Mouse (Mus musculus) liver, postnatal 0 days (tissue): ENCODE results near the gene Icosl.

Experiments used
- CTCF ChIP-seq: sonication (generic); IDR thresholded peaks from 2 replicates; pipeline ENCODE4 v1.5.1; 2016; ENCODE audit warnings: antibody characterized with exemption, low read depth
- EP300 ChIP-seq: IDR thresholded peaks from 2 replicates; pipeline ENCODE4 v1.6.1; 2016; ENCODE audit warnings: antibody characterized with exemption, low read depth, mild to moderate bottlenecking

DNA sequence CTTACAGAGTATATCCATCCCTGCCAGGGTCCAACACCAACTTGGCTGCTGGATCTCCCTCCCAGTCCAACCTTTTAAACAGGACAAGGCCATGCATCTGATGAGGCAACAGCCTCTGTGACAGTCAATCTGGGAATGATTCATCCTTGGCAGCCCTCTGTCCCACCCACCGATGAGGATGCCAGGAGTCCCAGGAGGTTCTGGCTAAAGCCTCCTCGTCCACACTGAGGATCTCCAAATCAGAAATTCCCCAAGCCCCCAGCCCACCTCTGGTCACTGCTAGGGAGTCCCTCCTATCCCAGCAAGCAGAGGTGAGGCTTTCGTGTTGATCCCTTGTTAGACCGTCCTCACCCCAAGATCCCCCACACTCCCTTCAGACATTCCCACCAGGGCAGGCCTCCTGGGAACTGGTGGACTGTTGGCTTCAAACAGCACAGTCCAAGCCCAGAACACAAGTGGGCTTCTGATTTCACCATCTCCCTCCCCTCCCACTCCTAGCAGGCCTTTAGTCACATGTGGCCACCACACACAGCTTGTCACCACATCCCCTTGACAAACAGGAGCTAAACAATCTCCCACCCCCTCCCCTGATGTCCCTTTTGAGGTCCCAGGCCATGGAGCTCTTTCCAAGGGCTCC lies 11.0 kb downstream of the Icosl start:
- TF ChIP-seq CTCF (no peak), EP300 (no peak)
